Mouse (Mus musculus) liver, embryonic 12.5 days (tissue): ENCODE results near the gene Gaa. TPM values are rescaled to one million over a fixed set of nuclear protein-coding genes. Genes with fewer than 3 reads are reported as not detected.

Experiments
- ATAC-seq: fragments of 200-750 bp; cut with Nextera tagmentation; 2 replicates; pipeline ENCODE4 v1.8.0; 2017; ENCODE audit warnings: moderate number of reproducible peaks, mild to moderate bottlenecking, moderate library complexity
- H3K27ac ChIP-seq: fragments of 300-500 bp; sonication (generic); 2 replicates; pipeline ENCODE4 v1.5.1; 2016; ENCODE audit warnings: mild to moderate bottlenecking
- H3K27me3 ChIP-seq: fragments of 300-500 bp; sonication (generic); replicated peaks from 2 replicates; pipeline ENCODE4 v1.6.1; 2016; ENCODE audit warnings: mild to moderate bottlenecking, moderate library complexity
- H3K36me3 ChIP-seq: fragments of 300-500 bp; sonication (generic); 2 replicates; pipeline ENCODE4 v1.6.1; 2016; ENCODE audit warnings: mild to moderate bottlenecking, moderate library complexity
- H3K4me1 ChIP-seq: fragments of 300-500 bp; sonication (generic); 2 replicates; pipeline ENCODE4 v1.6.1; 2016
- H3K4me2 ChIP-seq: fragments of 300-500 bp; sonication (generic); 2 replicates; pipeline ENCODE4 v1.6.1; 2016; ENCODE audit warnings: mild to moderate bottlenecking, moderate library complexity
- H3K4me3 ChIP-seq: fragments of 300-500 bp; sonication (generic); 2 replicates; pipeline ENCODE4 v1.5.1; 2016; ENCODE audit warnings: mild to moderate bottlenecking, moderate library complexity
- H3K9ac ChIP-seq: fragments of 300-500 bp; sonication (generic); 2 replicates; pipeline ENCODE4 v1.6.1; 2016; ENCODE audit warnings: mild to moderate bottlenecking, moderate library complexity
- H3K9me3 ChIP-seq: fragments of 300-500 bp; sonication (generic); replicated peaks from 2 replicates; pipeline ENCODE4 v1.6.1; 2016; ENCODE audit warnings: mild to moderate bottlenecking, moderate library complexity
- WGBS: fragments of 180-500 bp; shearing (Covaris S2); methylation state at CpG from one replicate; pipeline ENCODE4 v1.1.7; 2016; ENCODE audit not compliant: insufficient replicate concordance; 5-methylcytosine and 5-hydroxymethylcytosine counted together
- polyA plus RNA-seq: library from polyadenylated mRNA; unstranded; fragments of >200 nt; fragmentation: Nextera tagmentation; extraction: Ambion mirVana; gene quantifications from 2 replicates; pipeline ENCODE4 v1.2.1, GENCODE M21; 2016

Gaa gene
- 26.4 and 27.3 TPM in 2 replicates for polyA plus RNA-seq

DNA sequence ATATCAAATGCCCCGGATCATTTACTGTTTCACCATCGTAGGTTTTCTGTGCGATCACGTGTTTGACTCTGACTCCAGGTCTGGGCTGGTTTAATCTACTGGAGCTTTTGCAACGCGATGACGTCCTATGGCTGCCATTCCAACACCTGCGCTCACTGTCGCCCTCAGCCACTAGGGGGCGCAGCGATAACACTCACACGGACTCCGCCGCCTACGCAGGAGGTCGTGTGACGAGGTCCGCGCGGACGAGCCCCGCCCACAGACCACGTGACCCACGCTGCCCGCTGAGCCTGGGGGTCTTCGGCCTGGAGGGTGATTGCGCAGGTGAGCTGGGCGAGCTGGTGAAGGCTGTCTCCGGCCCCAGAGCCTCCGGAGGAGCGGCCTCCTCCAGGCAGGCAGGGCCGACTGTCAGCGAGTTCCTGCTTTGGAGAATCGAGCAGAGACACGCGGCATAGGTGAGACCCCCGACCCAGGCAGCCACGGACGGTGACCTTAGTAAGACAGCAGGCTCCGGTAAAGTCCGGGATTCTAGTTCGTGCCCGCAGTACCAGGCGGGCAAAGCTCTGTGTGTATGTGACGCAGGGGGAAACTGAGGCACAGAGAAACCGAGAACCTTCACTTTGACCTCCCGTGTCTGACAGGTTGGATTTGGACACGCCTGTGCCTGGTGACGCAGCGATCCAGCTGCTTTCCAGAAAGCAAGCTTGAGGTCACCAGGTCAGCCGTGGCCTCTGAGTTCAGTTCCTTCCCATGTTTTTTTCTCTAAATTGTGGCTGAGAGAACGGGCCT, at the start of gene Gaa:
Gene Gaa, plus strand, starts transcription at position 120 of the 789 bp plus-strand sequence.
- Histone ChIP-seq H3K9me3 (no peaks in the 10 kb centered on the region), H3K4me2 (peak within 1 kb of the TSS; percentile 96), H3K36me3 (peaks cover 26% of the 10 kb centered on the region), H3K4me1 (peaks cover 45% of the 10 kb centered on the region), H3K4me3 (peak within 1 kb of the TSS; percentile 74), H3K27me3 (no peaks in the 10 kb centered on the region), H3K27ac (peak within 1 kb of the TSS; percentile 66), H3K9ac (peak within 1 kb of the TSS; percentile 83)
- 2% methylated on average over 52 of the region's 52 CpGs for WGBS
- peak; percentile 84 for ATAC-seq

DNA sequence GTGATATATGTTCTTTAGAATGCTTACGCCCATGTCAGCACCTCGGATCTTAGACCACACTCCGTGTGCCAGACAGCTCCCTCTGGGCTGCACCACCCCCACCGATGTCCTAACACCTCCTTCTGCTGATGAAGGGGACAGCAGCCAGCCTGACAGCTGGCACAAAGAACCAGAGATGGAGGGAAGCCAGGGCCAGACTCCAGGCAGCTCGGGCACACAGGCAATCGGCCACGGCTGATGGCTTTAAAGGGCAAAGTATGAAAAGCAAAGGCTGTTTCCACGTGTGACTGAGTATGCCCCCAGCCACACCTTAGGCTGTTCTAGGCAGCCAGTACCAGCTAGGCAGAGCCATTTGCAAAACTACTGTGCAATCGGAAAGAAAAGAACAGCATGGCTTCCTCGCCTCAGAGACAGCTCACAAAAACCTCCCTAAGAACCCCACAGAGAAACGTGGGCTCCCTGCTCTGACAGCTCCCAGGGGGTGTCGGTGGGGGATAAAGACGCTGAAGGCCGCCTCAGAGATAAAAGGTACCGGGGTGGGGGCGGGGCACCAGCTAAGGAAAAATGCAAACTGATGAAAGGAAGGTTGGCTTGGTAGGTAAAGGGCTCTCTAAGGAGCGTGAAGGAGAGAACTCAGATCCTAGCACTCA, 47.7 kb upstream of the Gaa start:
- WGBS = 34% methylated on average over 17 of the region's 17 CpGs
- H3K4me1 ChIP-seq = peaks cover 26% of the 10 kb centered on the region
- no peak for ATAC-seq
- H3K27ac ChIP-seq = no peak overlapping the region
- H3K4me3 ChIP-seq = no peak overlapping the region
- H3K4me2 ChIP-seq = no peak overlapping the region
- no peak overlapping the region for H3K9ac ChIP-seq
- H3K36me3 ChIP-seq = no peaks in the 10 kb centered on the region
- H3K9me3 ChIP-seq = no peaks in the 10 kb centered on the region
- H3K27me3 ChIP-seq = peaks cover 11% of the 10 kb centered on the region

DNA sequence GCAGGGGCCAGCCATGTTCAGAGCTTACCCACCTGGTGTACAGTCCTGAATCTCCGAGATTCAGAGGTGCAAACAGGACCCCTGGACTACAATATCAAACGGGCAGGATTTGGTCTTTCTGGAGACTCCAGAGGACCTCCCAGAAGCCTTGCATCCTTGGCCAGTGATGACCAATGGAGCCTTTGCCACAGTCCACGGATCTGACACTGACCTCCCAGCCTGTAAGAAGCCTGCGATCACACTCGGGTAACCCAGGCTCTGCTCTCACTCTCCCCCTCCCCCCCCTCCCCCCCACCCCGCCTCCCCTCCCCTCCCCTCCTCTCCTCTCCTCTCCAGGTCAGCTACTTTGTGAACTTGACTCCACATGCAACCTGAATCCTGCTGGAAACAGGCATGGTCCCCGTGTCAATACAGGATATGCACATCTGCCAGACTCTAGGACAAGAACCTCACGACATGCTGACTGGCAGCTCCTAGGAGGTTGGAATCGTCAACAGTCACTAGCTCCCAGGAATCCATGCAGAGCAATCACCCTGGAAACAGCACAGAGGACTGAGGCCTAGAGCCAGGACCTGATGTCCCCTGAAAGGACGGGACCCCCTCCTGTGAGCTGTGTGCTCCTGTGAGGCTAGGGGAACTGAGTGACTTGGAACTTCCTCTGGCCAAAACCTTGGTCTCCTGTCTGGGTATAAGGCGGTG, 45.7 kb upstream of the Gaa start:
- no peaks in the 10 kb centered on the region for H3K9me3 ChIP-seq
- 52% methylated on average over 10 of the region's 11 CpGs for WGBS
- no peaks in the 10 kb centered on the region for H3K36me3 ChIP-seq
- H3K4me1 ChIP-seq = peaks cover 10% of the 10 kb centered on the region
- no peak overlapping the region for H3K9ac ChIP-seq
- H3K27ac ChIP-seq = no peak overlapping the region
- H3K27me3 ChIP-seq = peaks cover 20% of the 10 kb centered on the region
- H3K4me3 ChIP-seq = no peak overlapping the region
- no peak for ATAC-seq
- H3K4me2 ChIP-seq = no peak overlapping the region

DNA sequence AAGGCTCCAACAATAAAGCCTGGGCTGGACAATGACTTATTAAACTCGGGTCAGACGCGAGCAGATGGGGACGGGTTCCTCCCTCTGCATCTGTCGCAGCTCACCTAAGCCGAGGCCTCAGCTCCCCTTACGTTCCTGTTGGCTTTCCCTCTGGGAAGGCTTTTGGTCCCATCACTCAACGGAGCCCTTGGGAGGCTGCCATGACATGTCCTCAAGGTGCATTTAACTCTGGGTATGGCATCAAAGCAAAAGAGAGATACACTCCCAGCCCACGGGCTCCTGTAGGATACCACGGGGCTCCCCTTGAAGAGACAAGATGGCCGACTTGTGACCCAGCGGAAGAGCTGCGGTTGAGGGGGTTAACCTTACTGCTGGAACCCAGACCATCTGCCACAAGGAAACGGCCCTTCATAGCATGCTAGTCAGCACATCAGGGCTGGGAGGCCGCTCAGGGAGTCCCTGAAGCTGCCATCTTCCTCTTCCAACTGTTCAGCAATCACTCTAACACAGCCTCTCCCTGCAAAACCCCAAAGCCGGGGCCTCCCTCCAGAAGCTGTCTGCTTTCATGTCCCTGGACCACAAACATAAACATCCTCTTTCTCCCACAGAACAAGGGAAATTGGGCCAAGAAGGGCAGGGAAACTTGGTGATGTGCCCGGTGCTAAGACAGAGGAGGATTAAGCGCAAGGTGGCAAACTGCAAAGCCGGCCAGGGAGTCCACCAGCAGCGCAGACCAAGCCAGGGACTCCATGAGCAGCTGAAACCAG, 44.4 kb upstream of the Gaa start:
- Histone ChIP-seq H3K9ac (no peak overlapping the region), H3K4me2 (no peak overlapping the region), H3K4me3 (no peak overlapping the region), H3K27ac (no peak overlapping the region), H3K4me1 (peaks cover 23% of the 10 kb centered on the region), H3K27me3 (peaks cover 28% of the 10 kb centered on the region), H3K36me3 (no peaks in the 10 kb centered on the region), H3K9me3 (no peaks in the 10 kb centered on the region)
- no peak for ATAC-seq
- 73% methylated on average over 20 of the region's 20 CpGs for WGBS

DNA sequence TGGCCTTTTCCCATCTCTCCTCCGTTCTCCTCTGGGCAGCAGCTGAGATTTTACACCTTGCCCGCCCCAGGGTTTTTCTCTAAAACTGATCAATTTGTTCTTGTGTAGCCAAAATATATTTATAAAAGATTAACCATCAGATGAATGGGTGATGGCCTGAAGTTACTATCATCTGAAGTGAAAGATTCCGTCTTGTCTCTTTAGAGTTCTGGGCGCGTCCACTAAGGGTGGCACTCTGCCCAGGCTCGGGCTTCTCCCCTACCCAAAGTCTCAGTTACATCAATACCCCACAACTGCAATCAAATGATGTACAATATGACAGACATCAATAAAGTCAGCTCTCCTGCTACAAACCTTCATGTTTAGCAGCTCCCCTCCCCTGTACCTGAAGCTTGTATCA, 42.8 kb upstream of the Gaa start:
- no peak overlapping the region for H3K4me3 ChIP-seq
- 78% methylated on average over 6 of the region's 6 CpGs for WGBS
- ATAC-seq = no peak
- no peak overlapping the region for H3K27ac ChIP-seq
- H3K4me1 ChIP-seq = peaks cover 30% of the 10 kb centered on the region
- H3K9me3 ChIP-seq = no peaks in the 10 kb centered on the region
- no peak overlapping the region for H3K4me2 ChIP-seq
- H3K9ac ChIP-seq = no peak overlapping the region
- no peaks in the 10 kb centered on the region for H3K36me3 ChIP-seq
- peaks cover 45% of the 10 kb centered on the region for H3K27me3 ChIP-seq

DNA sequence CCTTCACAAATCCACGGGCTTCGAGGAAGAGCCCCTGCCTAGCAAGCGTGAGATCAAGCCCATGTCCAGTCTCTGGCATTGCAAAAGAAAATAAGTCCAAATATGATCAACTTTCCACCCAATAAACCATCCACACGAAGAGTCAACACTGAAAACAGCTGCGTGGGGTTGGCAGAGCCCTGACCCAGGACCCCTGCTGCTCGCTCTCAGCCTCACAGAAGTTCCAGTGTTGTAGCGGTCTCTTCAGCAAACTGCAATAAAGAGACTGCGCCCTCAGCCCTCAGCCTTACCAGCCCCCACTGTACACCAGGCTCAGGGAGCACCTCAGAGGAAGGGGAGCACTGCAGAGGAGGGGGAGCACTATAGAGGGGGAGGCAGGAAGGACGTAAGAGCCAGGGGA, 42.1 kb upstream of the Gaa start:
- Histone ChIP-seq H3K9me3 (no peaks in the 10 kb centered on the region), H3K27me3 (peaks cover 52% of the 10 kb centered on the region), H3K4me2 (no peak overlapping the region), H3K4me1 (peaks cover 23% of the 10 kb centered on the region), H3K4me3 (no peak overlapping the region), H3K9ac (no peak overlapping the region), H3K36me3 (no peaks in the 10 kb centered on the region), H3K27ac (no peak overlapping the region)
- 73% methylated on average over 9 of the region's 9 CpGs for WGBS
- no peak for ATAC-seq

DNA sequence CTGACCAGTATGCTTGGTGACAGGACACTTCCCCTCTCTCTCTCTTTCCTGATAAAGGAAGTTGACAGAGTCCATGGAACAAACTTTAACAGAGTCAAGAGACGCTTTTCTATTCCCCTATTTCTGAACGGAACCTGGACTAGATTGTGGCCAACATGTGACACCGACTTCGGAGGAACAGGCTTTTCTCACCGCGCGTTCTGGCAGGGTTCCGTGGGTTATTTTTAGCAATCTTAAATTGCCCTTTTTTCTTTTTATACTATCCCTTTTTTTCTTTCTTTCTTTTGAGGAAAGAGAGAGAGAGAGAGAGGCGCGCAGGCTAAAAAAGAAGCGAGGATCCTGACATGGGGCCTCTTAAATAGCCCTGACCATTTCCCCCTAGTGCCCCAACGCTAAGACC, 40.1 kb upstream of the Gaa start:
- no peak for ATAC-seq
- peaks cover 71% of the 10 kb centered on the region for H3K27me3 ChIP-seq
- H3K9ac ChIP-seq = peak overlapping the region; percentile 66
- peak overlapping the region; percentile 57 for H3K4me3 ChIP-seq
- H3K9me3 ChIP-seq = no peaks in the 10 kb centered on the region
- WGBS = 1% methylated on average over 12 of the region's 12 CpGs
- peak overlapping the region; percentile 81 for H3K4me2 ChIP-seq
- no peaks in the 10 kb centered on the region for H3K36me3 ChIP-seq
- H3K27ac ChIP-seq = no peak overlapping the region
- H3K4me1 ChIP-seq = peaks cover 23% of the 10 kb centered on the region

DNA sequence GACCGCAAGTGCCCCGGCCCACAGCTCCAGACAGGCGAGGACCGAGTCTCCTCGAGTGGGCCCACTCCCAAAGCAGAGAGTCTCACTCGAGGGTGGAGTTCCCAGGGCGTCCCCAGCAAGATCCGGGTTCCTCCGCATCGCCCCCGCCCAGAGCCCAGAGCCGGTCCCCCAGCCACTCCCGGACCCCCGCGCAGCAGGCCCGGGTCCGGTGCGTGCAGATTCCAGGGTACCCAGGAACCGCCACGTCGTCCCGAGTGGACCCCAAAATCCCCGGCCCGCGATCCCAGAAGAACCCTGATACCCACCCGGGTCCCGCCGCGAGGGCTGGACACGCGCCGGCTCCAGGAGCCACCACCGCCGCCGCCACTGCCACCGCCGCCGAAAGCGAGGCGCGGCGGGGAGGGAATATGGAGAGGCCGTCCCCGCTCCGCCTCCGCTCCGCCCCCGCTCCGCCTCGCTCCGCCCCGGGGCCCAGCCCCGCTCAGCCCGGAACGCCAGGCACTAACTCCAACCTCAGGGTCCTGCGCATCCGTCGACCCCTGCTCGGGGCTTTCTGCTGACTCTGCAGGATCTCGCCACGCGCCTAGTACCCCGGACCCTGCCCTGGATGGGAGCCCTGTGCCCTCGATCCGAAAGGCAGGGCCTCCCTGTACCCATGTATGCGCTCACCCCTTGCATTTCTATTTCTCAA, 39.5 kb upstream of the Gaa start, which contains the start of the genes Tbc1d16 and Ccdc40:
Gene Tbc1d16, minus strand, starts transcription at position 409 of the 691 bp plus-strand sequence.
Gene Ccdc40, plus strand, starts transcription at position 482 of the 691 bp plus-strand sequence.
- peak; percentile 78 for ATAC-seq
- peak within 1 kb of the TSS; percentile 81 for H3K4me2 ChIP-seq
- peak within 1 kb of the TSS; percentile 57 for H3K4me3 ChIP-seq
- peaks cover 23% of the 10 kb centered on the region for H3K4me1 ChIP-seq
- WGBS = under 1% methylated on average over 64 of the region's 66 CpGs
- H3K36me3 ChIP-seq = no peaks in the 10 kb centered on the region
- H3K27me3 ChIP-seq = peaks cover 73% of the 10 kb centered on the region
- H3K9ac ChIP-seq = peak within 1 kb of the TSS; percentile 66
- H3K27ac ChIP-seq = no peak within 1 kb of the TSS
- H3K9me3 ChIP-seq = no peaks in the 10 kb centered on the region

DNA sequence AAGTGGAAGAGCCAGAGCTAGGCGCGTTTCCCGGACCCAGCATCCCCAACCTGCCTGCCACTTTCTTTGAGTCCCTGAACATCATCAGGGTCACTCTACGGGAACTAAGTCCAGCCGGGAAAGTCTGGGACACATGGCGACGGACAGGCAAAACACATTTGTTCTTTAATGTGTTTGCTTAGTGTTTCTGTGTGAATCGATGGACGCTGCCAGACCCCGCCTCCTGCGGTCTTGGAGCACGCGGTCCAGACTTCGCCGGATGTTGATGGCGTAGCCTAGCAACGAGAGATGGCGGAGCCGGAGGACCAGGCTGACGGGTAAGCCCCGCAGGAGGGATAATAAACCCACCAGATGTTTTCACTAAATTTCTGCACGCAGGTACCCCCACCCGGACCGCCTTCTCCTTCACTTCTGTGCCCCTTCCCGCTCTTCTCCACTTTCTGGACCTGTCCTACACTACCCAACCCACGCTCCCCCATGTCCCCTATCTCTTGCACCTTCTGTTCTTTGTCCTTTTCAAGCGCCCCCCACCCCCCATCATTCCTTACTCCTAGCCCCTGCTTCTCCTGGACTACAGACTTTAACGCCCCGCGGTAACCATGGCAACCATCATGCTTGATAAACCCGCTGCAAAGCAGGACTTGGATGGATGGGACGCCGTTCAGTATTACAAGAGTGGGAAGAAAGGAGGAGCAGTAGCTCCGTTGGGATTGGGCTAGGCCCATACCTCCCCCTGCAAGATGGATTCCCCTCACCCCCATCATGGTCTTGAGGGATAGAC, 38.7 kb upstream of the Gaa start:
- Histone ChIP-seq H3K9ac (peak overlapping the region; percentile 66; the same call in 1 of the 2 replicates), H3K9me3 (no peaks in the 10 kb centered on the region), H3K36me3 (no peaks in the 10 kb centered on the region), H3K4me2 (peak overlapping the region; percentile 81), H3K4me3 (peak overlapping the region; percentile 57), H3K4me1 (peaks cover 23% of the 10 kb centered on the region), H3K27me3 (peaks cover 73% of the 10 kb centered on the region), H3K27ac (no peak overlapping the region)
- 5% methylated on average over 34 of the region's 34 CpGs for WGBS
- ATAC-seq = no peak

DNA sequence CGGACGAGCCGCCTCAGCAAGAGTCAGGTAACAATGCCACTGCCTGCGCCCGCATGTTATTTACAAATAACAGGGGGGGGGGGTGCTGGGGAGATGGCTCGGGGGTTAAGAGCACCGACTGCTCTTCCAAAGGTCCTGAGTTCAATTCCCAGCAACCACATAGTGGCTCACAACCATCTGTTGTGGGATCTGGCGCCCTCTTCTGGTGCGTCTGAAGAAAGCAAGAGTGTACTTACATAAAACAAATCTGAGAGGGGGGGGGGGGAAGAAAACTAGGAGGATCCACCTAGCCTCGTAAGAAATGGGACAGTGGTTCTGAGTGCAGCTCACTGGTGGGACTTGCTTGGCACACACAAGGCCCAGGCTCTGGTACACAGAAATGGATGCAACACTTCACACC, 32.9 kb upstream of the Gaa start:
- no peak overlapping the region for H3K9ac ChIP-seq
- no peak overlapping the region for H3K4me2 ChIP-seq
- H3K27ac ChIP-seq = no peak overlapping the region
- 77% methylated on average over 10 of the region's 10 CpGs for WGBS
- no peak overlapping the region for H3K4me3 ChIP-seq
- no peak for ATAC-seq
- no peaks in the 10 kb centered on the region for H3K36me3 ChIP-seq
- peaks cover 35% of the 10 kb centered on the region for H3K27me3 ChIP-seq
- H3K4me1 ChIP-seq = peaks cover 23% of the 10 kb centered on the region
- H3K9me3 ChIP-seq = 0 out of 2 replicates have a peak, but pooled peaks cover 2% of the 10 kb centered on the region
